Mouse (Mus musculus): ENCODE results near the gene Chrdl2. TPM values are rescaled to one million over a fixed set of nuclear protein-coding genes. Genes with fewer than 3 reads are reported as not detected.
"Not testable (repeated sequence)": the region's sequence is repeated elsewhere in the genome, so short reads cannot be mapped to it uniquely, and the experiment has no call there.

Gene Chrdl2
- polyA plus RNA-seq, 1 experiment from 2014 or later: not detected

DNA sequence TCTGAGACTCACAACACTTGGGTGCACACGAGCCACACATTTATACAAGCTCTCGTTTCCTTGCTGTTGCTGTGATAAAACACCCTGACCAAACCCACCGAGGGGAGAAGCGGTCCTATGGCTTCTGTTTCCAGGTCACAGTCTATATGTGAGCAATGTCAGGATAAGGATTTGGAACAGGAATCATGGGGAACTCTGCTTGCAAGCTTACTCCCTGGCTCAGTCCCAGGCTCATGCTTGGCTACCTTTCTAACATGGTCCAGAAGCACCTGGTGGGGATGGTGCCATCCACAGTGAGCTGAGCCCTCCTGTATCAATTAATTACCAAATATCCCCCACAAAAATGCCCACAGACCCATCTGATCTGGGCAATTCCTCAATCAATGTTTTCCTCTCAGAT lies 36.8 kb upstream of the Chrdl2 start:
- Histone ChIP-seq H3K36me3 (ENCODE audit: control insufficient read depth, insufficient read depth, low read length) (no peaks in the 10 kb centered on the region), H3K27ac (ENCODE audit: low read depth, low read length) (no peak overlapping the region), H3K9me3 (ENCODE audit: control insufficient read depth, low read length) (no peaks in the 10 kb centered on the region), H3K4me1 (ENCODE audit: control insufficient read depth, insufficient read depth, low read length) (peaks cover 31% of the 10 kb centered on the region), H3K27me3 (ENCODE audit: control insufficient read depth, insufficient read depth, low read length) (no peaks in the 10 kb centered on the region), H3K9ac (ENCODE audit: low read length) (no peak overlapping the region), H3K4me2 (no peak overlapping the region), H3K4me3 (ENCODE audit: low read depth, low read length) (no peak overlapping the region)
- ATAC-seq (ENCODE audit: low FRiP score) (no peak), DNase-seq (ENCODE audit: low spot score, missing footprints) (no peak)
- 85% methylated on average over 4 of the region's 4 CpGs for WGBS

GRCm38 (mm10) chr7:99971926-99972325 lies 34.0 kb upstream of the Chrdl2 start:
- no peaks in the 10 kb centered on the region for H3K36me3 ChIP-seq (ENCODE audit: control insufficient read depth, insufficient read depth, low read length)
- H3K4me3 ChIP-seq (ENCODE audit: low read depth, low read length): no peak overlapping the region
- ATAC-seq (ENCODE audit: low FRiP score) (no peak), DNase-seq (ENCODE audit: low spot score, missing footprints) (no peak)
- H3K4me1 ChIP-seq (ENCODE audit: control insufficient read depth, insufficient read depth, low read length): peaks cover 19% of the 10 kb centered on the region
- H3K27ac ChIP-seq (ENCODE audit: low read depth, low read length): no peak overlapping the region
- no peak overlapping the region for H3K4me2 ChIP-seq
- H3K9ac ChIP-seq (ENCODE audit: low read length): no peak overlapping the region
- H3K27me3 ChIP-seq (ENCODE audit: control insufficient read depth, insufficient read depth, low read length): no peaks in the 10 kb centered on the region
- H3K9me3 ChIP-seq (ENCODE audit: control insufficient read depth, low read length): no peaks in the 10 kb centered on the region
- 78% methylated on average over 2 of the region's 2 CpGs for WGBS

GRCm38 (mm10) chr7:99972912-99973311 lies 33.1 kb upstream of the Chrdl2 start:
- not testable (repeated sequence) for H3K9me3 ChIP-seq (ENCODE audit: control insufficient read depth, low read length); H3K36me3 ChIP-seq (ENCODE audit: control insufficient read depth, insufficient read depth, low read length); ATAC-seq (ENCODE audit: low FRiP score); H3K9ac ChIP-seq (ENCODE audit: low read length); H3K27me3 ChIP-seq (ENCODE audit: control insufficient read depth, insufficient read depth, low read length); H3K4me2 ChIP-seq; H3K4me3 ChIP-seq (ENCODE audit: low read depth, low read length); H3K27ac ChIP-seq (ENCODE audit: low read depth, low read length)
- peak; percentile 53 for DNase-seq (ENCODE audit: low spot score, missing footprints)
- peaks cover 19% of the 10 kb centered on the region for H3K4me1 ChIP-seq (ENCODE audit: control insufficient read depth, insufficient read depth, low read length)
- WGBS: 81% methylated on average over 3 of the region's 3 CpGs

DNA sequence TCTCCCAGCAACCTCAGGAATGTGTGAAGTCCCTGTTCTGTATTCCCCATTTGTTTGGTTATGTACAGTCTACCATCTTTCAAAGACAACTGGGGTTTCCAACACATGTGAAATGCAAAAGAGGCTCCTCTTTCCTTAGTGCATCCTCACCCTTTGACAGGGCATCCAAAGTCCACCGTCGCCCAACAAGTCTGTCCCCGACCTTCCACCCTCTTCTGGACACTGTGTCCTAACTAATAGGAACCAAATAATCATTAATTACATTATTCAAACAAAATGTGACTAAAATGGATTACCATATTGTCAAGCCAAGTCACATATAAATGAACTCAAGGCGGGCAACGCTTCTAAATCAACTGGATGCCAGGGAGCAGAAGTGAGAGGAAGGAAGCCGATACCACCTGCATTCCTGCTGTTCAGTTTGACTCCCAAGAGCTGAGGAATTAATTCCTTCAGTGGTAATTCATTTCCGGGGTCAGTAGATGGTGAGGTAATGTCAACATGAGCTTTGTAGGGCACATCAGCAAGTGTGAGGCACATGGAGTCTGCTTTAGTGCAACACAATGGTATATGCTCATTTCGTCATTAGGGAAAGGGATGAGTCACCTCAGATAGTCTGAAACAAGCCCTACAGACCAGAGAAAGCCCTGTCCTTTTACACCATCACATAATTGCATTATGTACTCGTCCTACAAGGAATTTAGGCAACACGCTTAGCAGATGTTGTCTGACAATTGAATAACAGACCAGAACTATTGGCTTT lies 31.6 kb upstream of the Chrdl2 start:
- no peak overlapping the region for H3K4me3 ChIP-seq (ENCODE audit: low read depth, low read length)
- no peaks in the 10 kb centered on the region for H3K9me3 ChIP-seq (ENCODE audit: control insufficient read depth, low read length)
- no peaks in the 10 kb centered on the region for H3K27me3 ChIP-seq (ENCODE audit: control insufficient read depth, insufficient read depth, low read length)
- 76% methylated on average over 10 of the region's 10 CpGs for WGBS
- H3K27ac ChIP-seq (ENCODE audit: low read depth, low read length): no peak overlapping the region
- no peak overlapping the region for H3K9ac ChIP-seq (ENCODE audit: low read length)
- DNase-seq (ENCODE audit: low spot score, missing footprints): peak; percentile 85
- H3K36me3 ChIP-seq (ENCODE audit: control insufficient read depth, insufficient read depth, low read length): no peaks in the 10 kb centered on the region
- ATAC-seq (ENCODE audit: low FRiP score): no peak
- peaks cover 17% of the 10 kb centered on the region for H3K4me1 ChIP-seq (ENCODE audit: control insufficient read depth, insufficient read depth, low read length)
- no peak overlapping the region for H3K4me2 ChIP-seq

- no peak for ATAC-seq (ENCODE audit: low FRiP score)
- Histone ChIP-seq H3K36me3 (ENCODE audit: control insufficient read depth, insufficient read depth, low read length) (no peaks in the 10 kb centered on the region), H3K4me2 (no peak overlapping the region), H3K9me3 (ENCODE audit: control insufficient read depth, low read length) (no peaks in the 10 kb centered on the region), H3K9ac (ENCODE audit: low read length) (no peak overlapping the region), H3K4me3 (ENCODE audit: low read depth, low read length) (no peak overlapping the region), H3K4me1 (ENCODE audit: control insufficient read depth, insufficient read depth, low read length) (peaks cover 17% of the 10 kb centered on the region), H3K27me3 (ENCODE audit: control insufficient read depth, insufficient read depth, low read length) (no peaks in the 10 kb centered on the region), H3K27ac (ENCODE audit: low read depth, low read length) (no peak overlapping the region)
- DNase-seq (ENCODE audit: low spot score, missing footprints): peak; percentile 26
- WGBS: 90% methylated on average over 5 of the region's 5 CpGs
Measured at GRCm38 (mm10) chr7:99975819-99976575, 30.0 kb upstream of the Chrdl2 start.

- Histone ChIP-seq H3K4me1 (ENCODE audit: control insufficient read depth, insufficient read depth, low read length) (peaks cover 15% of the 10 kb centered on the region), H3K36me3 (ENCODE audit: control insufficient read depth, insufficient read depth, low read length) (no peaks in the 10 kb centered on the region), H3K27ac (ENCODE audit: low read depth, low read length) (no peak overlapping the region), H3K27me3 (ENCODE audit: control insufficient read depth, insufficient read depth, low read length) (no peaks in the 10 kb centered on the region), H3K9me3 (ENCODE audit: control insufficient read depth, low read length) (no peaks in the 10 kb centered on the region), H3K9ac (ENCODE audit: low read length) (no peak overlapping the region), H3K4me2 (no peak overlapping the region), H3K4me3 (ENCODE audit: low read depth, low read length) (no peak overlapping the region)
- 92% methylated on average over 2 of the region's 2 CpGs for WGBS
- no peak for DNase-seq (ENCODE audit: low spot score, missing footprints)
- ATAC-seq (ENCODE audit: low FRiP score): no peak
Measured at GRCm38 (mm10) chr7:99978041-99978440, 27.9 kb upstream of the Chrdl2 start.

GRCm38 (mm10) chr7:99979081-99979480 lies 26.9 kb upstream of the Chrdl2 start:
- ATAC-seq (ENCODE audit: low FRiP score) (no peak), DNase-seq (ENCODE audit: low spot score, missing footprints) (peak; percentile 91)
- Histone ChIP-seq H3K4me3 (ENCODE audit: low read depth, low read length) (peak overlapping the region; percentile 91), H3K36me3 (ENCODE audit: control insufficient read depth, insufficient read depth, low read length) (no peaks in the 10 kb centered on the region), H3K4me1 (ENCODE audit: control insufficient read depth, insufficient read depth, low read length) (peaks cover 12% of the 10 kb centered on the region), H3K9me3 (ENCODE audit: control insufficient read depth, low read length) (no peaks in the 10 kb centered on the region), H3K9ac (ENCODE audit: low read length) (peak overlapping the region; percentile 96), H3K4me2 (peak overlapping the region; percentile 60), H3K27me3 (ENCODE audit: control insufficient read depth, insufficient read depth, low read length) (no peaks in the 10 kb centered on the region), H3K27ac (ENCODE audit: low read depth, low read length) (no peak overlapping the region)
- WGBS: 12% methylated on average over 6 of the region's 6 CpGs

DNA sequence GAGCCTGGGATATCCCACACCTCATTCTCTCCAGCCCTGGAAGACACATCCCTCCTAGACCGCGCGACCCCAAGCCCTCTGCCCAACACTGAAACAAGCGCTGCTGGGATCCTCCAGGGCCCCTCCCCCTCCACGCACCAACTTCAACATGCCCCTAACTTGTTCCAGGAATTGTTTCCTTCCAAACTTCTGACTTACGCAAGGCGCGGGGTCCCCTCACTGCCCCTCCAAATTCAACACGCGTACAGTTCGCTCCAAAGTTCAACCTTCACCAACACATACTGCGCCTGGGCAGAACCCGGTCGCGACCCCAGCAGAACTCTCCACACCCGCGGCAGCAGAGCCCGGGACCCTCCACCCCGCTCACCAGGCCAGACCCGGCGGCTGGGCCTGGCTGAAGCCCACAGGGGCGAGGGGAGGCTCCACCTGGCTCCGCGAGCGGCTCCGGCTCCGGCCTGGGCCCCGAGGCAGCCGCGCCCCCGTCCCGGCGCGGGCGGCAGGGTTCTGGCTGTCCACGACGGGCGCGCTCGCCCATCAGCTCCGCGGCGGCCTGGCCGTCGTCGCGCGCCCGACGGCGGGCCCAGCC lies 26.3 kb upstream of the Chrdl2 start:
- H3K9me3 ChIP-seq (ENCODE audit: control insufficient read depth, low read length): no peaks in the 10 kb centered on the region
- WGBS: under 1% methylated on average over 51 of the region's 51 CpGs
- DNase-seq (ENCODE audit: low spot score, missing footprints): peak; percentile 96

GRCm38 (mm10) chr7:99980132-99980591 lies 25.8 kb upstream of the Chrdl2 start, which contains the start of gene Rnf169:
Rnf169 (minus strand) TSS chr7:99980448.
- Histone ChIP-seq H3K4me3 (ENCODE audit: low read depth, low read length) (peak within 1 kb of the TSS; percentile 91), H3K27ac (ENCODE audit: low read depth, low read length) (peak within 1 kb of the TSS; percentile 95), H3K36me3 (ENCODE audit: control insufficient read depth, insufficient read depth, low read length) (no peaks in the 10 kb centered on the region), H3K4me2 (peak within 1 kb of the TSS; percentile 60), H3K27me3 (ENCODE audit: control insufficient read depth, insufficient read depth, low read length) (no peaks in the 10 kb centered on the region), H3K9ac (ENCODE audit: low read length) (peak within 1 kb of the TSS; percentile 96), H3K9me3 (ENCODE audit: control insufficient read depth, low read length) (no peaks in the 10 kb centered on the region), H3K4me1 (ENCODE audit: control insufficient read depth, insufficient read depth, low read length) (peaks cover 8% of the 10 kb centered on the region; the same call in 1 of the 2 replicates)
- peak; percentile 97 for DNase-seq (ENCODE audit: low spot score, missing footprints)
- ATAC-seq (ENCODE audit: low FRiP score): peak; percentile 94
- under 1% methylated on average over 54 of the region's 55 CpGs for WGBS

More for the DNA sequence above, 26.3 kb upstream of the Chrdl2 start:
- Histone ChIP-seq H3K4me2 (peak overlapping the region; percentile 60), H3K27ac (ENCODE audit: low read depth, low read length) (peak overlapping the region; percentile 95), H3K27me3 (ENCODE audit: control insufficient read depth, insufficient read depth, low read length) (no peaks in the 10 kb centered on the region), H3K9ac (ENCODE audit: low read length) (peak overlapping the region; percentile 96), H3K36me3 (ENCODE audit: control insufficient read depth, insufficient read depth, low read length) (no peaks in the 10 kb centered on the region), H3K4me1 (ENCODE audit: control insufficient read depth, insufficient read depth, low read length) (peaks cover 9% of the 10 kb centered on the region; the same call in 1 of the 2 replicates), H3K4me3 (ENCODE audit: low read depth, low read length) (peak overlapping the region; percentile 91)
- ATAC-seq (ENCODE audit: low FRiP score): peak; percentile 81

Data from midbrain, embryonic 11.5 days (tissue).